Mouse (Mus musculus) heart, adult 2 months (tissue): Measurements from ENCODE around the gene Ahcyl2. TPM values are rescaled to one million over a fixed set of nuclear protein-coding genes. Genes with fewer than 3 reads are reported as not detected.

Source experiments
- DNase-seq, 2 experiments: peaks; one replicate each; pipeline ENCODE4 v3.0.0; 2021
- H3K27ac ChIP-seq: fragments of 200-600 bp; 2 replicates; pipeline ENCODE4 v1.8.1; 2022
- H3K27me3 ChIP-seq: fragments of 200-500 bp; 2 replicates; pipeline ENCODE4 v1.6.1; 2012; ENCODE audit warnings: mild to moderate bottlenecking, low read length, inconsistent platforms, mixed read lengths; ENCODE audit not compliant: control insufficient read depth, insufficient read depth
- H3K36me3 ChIP-seq: fragments of 200-500 bp; 2 replicates; pipeline ENCODE4 v1.6.1; 2012; ENCODE audit warnings: low read length, inconsistent platforms; ENCODE audit not compliant: control insufficient read depth, insufficient read depth
- H3K4me1 ChIP-seq: fragments of 200-500 bp; 2 replicates; pipeline ENCODE4 v1.6.1; 2011; ENCODE audit warnings: low read length; ENCODE audit not compliant: control insufficient read depth, insufficient read depth
- H3K4me3 ChIP-seq: fragments of 200-600 bp; 2 replicates; pipeline ENCODE4 v1.8.1; 2022
- H3K79me2 ChIP-seq: fragments of 200-500 bp; replicated peaks from 2 replicates; pipeline ENCODE4 v1.6.1; 2012; ENCODE audit warnings: mild to moderate bottlenecking, inconsistent platforms, low read length, moderate library complexity, mixed read lengths; ENCODE audit not compliant: control insufficient read depth, insufficient read depth
- H3K9ac ChIP-seq: fragments of 200-500 bp; 2 replicates; pipeline ENCODE4 v1.6.1; 2012; ENCODE audit warnings: low read depth, mild to moderate bottlenecking, control low read depth, inconsistent platforms, low read length, mixed read lengths
- CTCF ChIP-seq: fragments of 200-600 bp; IDR thresholded peaks from 2 replicates; pipeline ENCODE4 v1.8.1; 2022; ENCODE audit warnings: antibody characterized with exemption, mild to moderate bottlenecking, moderate library complexity
- EP300 ChIP-seq: fragments of 200-500 bp; IDR thresholded peaks from 2 replicates; pipeline ENCODE4 v1.6.1; 2011; ENCODE audit warnings: low read depth, low read length, control low read depth; ENCODE audit not compliant: insufficient read depth
- POLR2A ChIP-seq: fragments of 200-500 bp; IDR thresholded peaks from 2 replicates; pipeline ENCODE4 v1.6.1; 2011; ENCODE audit warnings: mild to moderate bottlenecking, low read depth, low read length, control low read depth; ENCODE audit not compliant: insufficient read depth
- WGBS: fragments of 180-500 bp; shearing (Covaris S2); methylation state at CpG from one replicate; pipeline ENCODE4 v1.1.7; 2018; 5-methylcytosine and 5-hydroxymethylcytosine counted together
- intact Hi-C: fragments of 180-260 bp; cut with DNase I; formaldehyde crosslinking; loops from one replicate; pipeline ENCODE4 v1.15.1; 2025
- polyA plus RNA-seq: library from polyadenylated mRNA; depleted of rRNA; stranded (reverse); fragments of >200 nt; gene quantifications from 2 replicates; pipeline ENCODE4 v1.2.3, GENCODE M21; 2012
- total RNA-seq, 2 experiments: library from RNA; stranded (reverse); gene quantifications; 2 replicates each; pipeline ENCODE4 v1.2.3; 2021

Ahcyl2 gene
- total and polyA plus RNA-seq, 3 experiments = 10.5 to 15.6 (median 14.7) TPM

DNA sequence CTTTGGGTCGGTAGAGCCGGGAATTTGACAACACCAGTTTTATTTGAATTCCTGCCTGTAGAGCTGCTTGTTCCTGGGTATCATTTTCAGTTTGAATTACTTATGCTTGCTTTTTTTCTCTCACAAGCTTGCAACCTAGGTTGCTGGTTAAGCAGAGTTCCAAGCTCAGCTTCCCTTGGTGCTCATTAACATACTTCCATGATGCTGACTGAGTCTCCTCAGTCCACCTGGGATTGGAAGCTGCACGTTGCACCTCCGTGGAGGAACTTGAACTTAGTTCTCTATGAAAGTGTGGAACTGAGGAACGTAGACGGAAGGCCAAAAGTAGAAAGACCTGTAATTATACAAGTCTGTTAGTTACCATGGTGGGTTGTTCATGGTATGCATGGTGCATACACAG is 16.1 kb downstream of the Ahcyl2 start:
- Histone ChIP-seq H3K4me1 (no peaks in the 10 kb centered on the region), H3K27ac (no peak overlapping the region), H3K36me3 (no peaks in the 10 kb centered on the region), H3K27me3 (no peaks in the 10 kb centered on the region), H3K4me3 (no peak overlapping the region), H3K9ac (no peak overlapping the region), H3K79me2 (no peaks in the 10 kb centered on the region)
- 93% methylated on average over 6 of the region's 6 CpGs for WGBS
- intact Hi-C loops = no loop called here
- no peak for DNase-seq
- TF ChIP-seq POLR2A = no peak
- no peak for TF ChIP-seq EP300
- no peak for TF ChIP-seq CTCF

DNA sequence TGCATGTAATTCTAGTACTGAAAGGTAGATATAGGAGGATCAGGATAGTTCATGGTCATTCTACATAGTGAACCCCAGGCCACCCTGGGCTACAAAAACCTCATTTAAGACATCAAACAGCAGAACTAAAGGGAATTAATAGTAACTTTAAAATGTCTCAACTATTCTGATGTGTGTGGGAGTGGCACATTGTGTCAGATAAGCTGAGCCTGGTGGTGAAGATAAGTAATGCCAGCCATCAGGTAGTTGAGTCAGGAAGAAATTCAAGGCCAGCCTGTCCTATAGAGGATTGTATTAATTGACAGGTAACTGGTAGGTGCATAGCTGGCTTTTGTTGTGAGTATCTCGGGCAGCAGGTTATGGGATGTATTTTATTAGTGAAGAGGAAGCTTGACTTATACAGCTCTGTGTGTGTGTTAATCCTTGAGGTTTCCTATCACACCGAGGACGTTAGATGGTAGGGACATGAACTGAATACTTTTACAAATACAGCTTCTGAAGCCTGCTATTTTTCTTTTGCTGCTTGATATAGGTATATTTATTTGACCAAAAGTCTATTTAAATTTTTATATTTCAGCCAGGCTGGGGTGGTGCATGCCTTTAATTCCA is 16.7 kb downstream of the Ahcyl2 start:
- 90% methylated on average over 3 of the region's 3 CpGs for WGBS
- no peak for DNase-seq
- TF ChIP-seq EP300 = no peak
- no peak for TF ChIP-seq CTCF
- Histone ChIP-seq H3K4me1 (no peaks in the 10 kb centered on the region), H3K27ac (no peak overlapping the region), H3K9ac (no peak overlapping the region), H3K4me3 (no peak overlapping the region), H3K36me3 (no peaks in the 10 kb centered on the region), H3K27me3 (no peaks in the 10 kb centered on the region), H3K79me2 (no peaks in the 10 kb centered on the region)
- intact Hi-C loops = no loop called here

DNA sequence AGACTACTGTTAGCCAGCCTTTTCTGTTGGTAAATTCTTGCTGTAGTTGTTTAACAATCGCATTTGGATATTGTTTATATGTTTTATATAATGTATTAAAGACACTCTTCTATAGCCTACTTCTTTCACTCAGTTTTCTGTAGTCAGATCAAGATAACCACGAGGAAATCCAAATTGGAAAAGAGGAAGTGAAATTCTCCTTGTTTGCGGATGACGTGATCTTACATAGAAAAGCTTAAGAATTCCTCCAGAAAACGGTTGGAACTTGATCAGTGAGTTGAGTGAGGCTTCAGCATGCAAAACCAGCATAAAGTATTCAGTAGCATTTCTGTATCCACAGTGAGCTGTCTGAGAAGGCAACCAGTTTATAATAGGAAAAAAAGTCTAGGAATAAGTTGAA is 17.9 kb downstream of the Ahcyl2 start:
- TF ChIP-seq POLR2A = no peak
- TF ChIP-seq CTCF = no peak
- no peak for TF ChIP-seq EP300
- Histone ChIP-seq H3K36me3 (no peaks in the 10 kb centered on the region), H3K9ac (no peak overlapping the region), H3K27me3 (no peaks in the 10 kb centered on the region), H3K27ac (no peak overlapping the region), H3K79me2 (no peaks in the 10 kb centered on the region), H3K4me1 (no peaks in the 10 kb centered on the region), H3K4me3 (no peak overlapping the region)
- 62% methylated on average over 5 of the region's 5 CpGs for WGBS
- DNase-seq = no peak
- intact Hi-C loops = no loop called here

DNA sequence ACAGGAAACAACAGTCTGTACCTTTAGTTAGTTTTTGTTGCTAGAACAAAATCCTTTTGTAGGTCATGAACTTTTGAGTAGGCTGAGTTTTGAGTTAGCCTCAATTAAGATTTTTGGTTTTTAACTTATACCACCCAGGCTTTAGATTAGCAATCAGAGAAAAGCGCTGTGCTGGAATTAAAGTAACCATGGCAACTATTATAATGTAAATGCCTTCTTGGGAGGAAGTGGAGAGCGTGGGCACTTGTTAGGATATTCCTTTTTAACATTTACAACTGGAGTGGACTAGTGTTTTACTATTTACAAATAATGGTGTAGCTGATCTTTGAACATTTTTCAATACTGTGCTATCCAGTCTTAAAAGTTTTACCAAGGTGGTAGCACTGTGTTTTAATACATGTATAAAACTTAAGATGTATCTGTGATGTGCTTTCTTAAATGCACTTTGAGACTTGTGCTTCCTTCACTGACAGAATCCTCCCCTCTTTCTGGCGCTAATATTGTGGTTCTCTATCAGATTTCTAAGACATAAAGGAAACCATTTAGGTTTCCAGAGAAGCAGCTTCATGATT is 21.1 kb downstream of the Ahcyl2 start:
- TF ChIP-seq EP300 = no peak
- TF ChIP-seq POLR2A = no peak
- TF ChIP-seq CTCF = no peak
- intact Hi-C loops = no loop called here
- H3K4me3 ChIP-seq = no peak overlapping the region
- DNase-seq = no peak
- no peaks in the 10 kb centered on the region for H3K4me1 ChIP-seq
- no peak overlapping the region for H3K9ac ChIP-seq
- no peaks in the 10 kb centered on the region; the same call in 1 of the 2 replicates for H3K36me3 ChIP-seq
- no peaks in the 10 kb centered on the region for H3K27me3 ChIP-seq
- H3K27ac ChIP-seq = no peak overlapping the region
- 65% methylated on average over 3 of the region's 3 CpGs for WGBS
- no peaks in the 10 kb centered on the region for H3K79me2 ChIP-seq

DNA sequence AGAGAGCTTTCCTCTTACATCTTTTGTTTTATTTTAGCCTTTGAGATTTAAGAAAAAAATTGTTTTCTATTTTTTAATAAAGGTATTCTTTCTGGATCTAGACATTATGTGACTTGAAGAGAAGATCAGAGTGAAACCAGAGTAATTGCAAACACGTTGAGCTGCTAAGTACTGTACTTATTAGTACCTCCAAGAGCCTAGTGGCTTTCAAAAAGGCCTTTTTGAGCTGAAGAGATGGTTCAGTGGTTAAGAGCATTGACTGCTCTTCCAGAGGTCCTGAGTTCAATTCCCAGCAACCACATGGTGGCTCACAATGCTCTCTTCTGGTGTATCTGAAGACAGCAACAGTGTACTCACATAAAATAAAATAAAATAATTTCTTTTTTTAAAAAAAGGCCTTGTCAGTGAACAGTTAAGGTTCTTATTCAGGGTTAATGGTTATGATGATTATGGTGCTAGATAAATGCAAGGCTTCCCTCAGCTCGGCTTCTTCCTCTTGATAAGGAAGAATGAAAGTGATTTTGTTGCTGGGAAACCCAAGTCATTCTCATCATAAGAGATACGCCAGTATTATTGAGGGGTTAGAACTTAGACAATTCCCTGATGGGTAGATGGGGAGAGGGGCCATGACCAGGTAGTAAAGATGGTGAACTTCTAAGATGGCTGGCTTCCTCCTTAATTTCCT is 22.3 kb downstream of the Ahcyl2 start:
- 79% methylated on average over 3 of the region's 3 CpGs for WGBS
- Histone ChIP-seq H3K79me2 (no peaks in the 10 kb centered on the region), H3K4me3 (no peak overlapping the region), H3K27me3 (no peaks in the 10 kb centered on the region), H3K4me1 (no peaks in the 10 kb centered on the region), H3K36me3 (no peaks in the 10 kb centered on the region; the same call in 1 of the 2 replicates), H3K27ac (no peak overlapping the region), H3K9ac (no peak overlapping the region)
- no peak for DNase-seq
- intact Hi-C loops = no loop called here
- no peak for TF ChIP-seq POLR2A

DNA sequence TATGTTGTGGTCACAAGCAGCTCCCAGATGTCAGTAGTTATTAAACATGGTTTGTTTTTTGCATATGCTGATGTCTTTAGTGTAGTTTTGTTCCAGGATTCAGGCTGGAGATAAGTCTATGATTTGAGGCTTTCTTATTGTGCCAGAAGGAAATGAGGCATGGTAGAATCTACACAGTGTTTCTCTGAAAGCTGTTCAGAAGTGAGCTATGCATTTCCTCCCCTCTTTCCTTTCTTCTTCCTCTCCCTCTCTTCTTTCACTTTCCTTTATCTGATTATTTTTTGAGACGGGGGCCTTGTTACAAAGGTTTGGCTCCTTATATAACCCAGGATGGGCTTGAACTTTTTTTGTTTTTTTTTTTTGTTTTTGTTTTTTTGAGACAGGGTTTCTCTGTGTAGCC is 25.7 kb downstream of the Ahcyl2 start:
- no peaks in the 10 kb centered on the region for H3K4me1 ChIP-seq
- WGBS = 55% methylated on average over 1 of the region's 1 CpGs

More for the DNA sequence above, 25.7 kb downstream of the Ahcyl2 start:
- DNase-seq = no peak
- Histone ChIP-seq H3K27ac (no peak overlapping the region), H3K27me3 (no peaks in the 10 kb centered on the region), H3K36me3 (no peaks in the 10 kb centered on the region; the same call in 1 of the 2 replicates), H3K9ac (no peak overlapping the region), H3K4me3 (no peak overlapping the region), H3K79me2 (no peaks in the 10 kb centered on the region)
- intact Hi-C loops = no loop called here
- TF ChIP-seq EP300 (no peak), POLR2A (no peak), CTCF (no peak)
